Mouse (Mus musculus) gonadal fat pad, adult 2 months (tissue): ENCODE results near the gene Pitpnm2. TPM values are rescaled to one million over a fixed set of nuclear protein-coding genes. Genes with fewer than 3 reads are reported as not detected.

Experiments used
- DNase-seq: peaks from one replicate; pipeline ENCODE4 v3.0.0-alpha.2; 2012; ENCODE audit warnings: low read depth
- polyA plus RNA-seq: library from polyadenylated mRNA; depleted of rRNA; stranded (reverse); fragments of >200 nt; gene quantifications from 2 replicates; pipeline ENCODE4 v1.2.3, GENCODE M21; 2012

Gene Pitpnm2
- polyA plus RNA-seq, 1 experiment = 42.9 TPM

DNA sequence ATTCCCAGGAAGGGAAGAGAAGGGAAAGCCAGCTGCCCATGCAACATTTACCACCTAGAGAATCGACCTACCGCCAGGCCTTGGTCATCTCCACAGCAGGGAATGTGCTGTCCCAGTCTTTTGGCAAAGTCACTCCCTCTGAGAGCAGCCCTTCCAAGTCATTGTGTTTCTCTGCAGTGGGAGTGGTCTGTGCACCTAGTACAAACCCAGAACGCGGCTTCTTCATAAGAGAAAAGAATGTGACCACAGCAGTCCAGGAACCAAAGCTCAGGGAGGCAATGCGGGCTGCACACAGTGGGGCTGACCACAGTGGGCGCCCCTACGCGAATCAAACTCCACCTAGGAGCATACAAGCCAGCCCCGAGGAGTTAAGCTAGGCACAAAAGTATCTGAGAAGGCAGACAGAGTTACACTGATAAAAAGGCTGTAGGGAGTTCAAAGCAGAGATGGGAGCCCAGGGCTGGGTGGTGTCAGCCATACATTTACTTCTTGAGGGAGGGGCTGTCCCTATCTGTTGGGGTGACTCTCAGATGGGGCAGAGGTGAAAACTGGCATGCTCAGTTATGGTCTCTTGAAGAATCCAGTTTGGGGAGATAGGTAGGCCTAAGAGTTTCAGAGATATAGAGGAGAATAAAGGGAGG, 1.5 kb downstream of the Pitpnm2 start:
- DNase-seq = no peak

DNA sequence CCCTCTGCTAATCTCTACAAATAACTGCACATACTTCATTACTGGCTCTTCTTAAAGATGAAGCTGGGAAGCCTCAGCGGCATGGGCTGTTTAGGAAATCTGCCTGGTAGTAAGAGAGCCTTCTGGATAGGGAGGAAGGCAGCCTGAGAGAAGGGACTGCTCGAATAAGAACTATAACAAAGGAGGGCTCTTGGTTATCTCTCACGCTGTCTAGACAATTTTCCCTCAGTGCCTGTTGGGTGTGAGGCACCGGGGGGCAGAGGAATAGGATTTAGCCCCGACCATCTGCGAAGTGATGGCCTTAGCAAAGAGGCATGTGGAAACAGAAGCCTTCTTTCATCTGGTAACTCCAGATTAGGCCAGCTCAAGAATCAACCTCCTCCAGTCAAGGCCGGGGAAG, 2.3 kb downstream of the Pitpnm2 start:
- DNase-seq = no peak

DNA sequence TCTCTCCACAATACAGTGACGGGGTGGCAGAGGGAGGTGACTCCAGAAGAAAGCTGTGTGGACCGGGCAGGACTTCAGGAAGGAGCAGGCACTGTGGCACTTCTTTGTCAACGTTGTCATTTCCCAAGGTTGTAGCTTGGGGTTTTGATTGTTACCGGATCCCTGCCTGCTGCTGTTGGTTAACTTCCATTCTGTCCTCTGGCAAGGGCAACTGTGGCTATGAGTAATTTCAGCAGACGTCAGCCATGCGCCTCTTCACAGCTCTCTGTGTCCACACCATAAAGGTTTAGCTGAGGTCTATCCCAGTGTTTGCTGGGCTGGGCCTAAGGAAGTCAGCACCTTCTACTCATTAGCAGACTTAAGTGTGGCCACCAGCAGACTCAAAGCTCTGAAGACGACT, 4.7 kb downstream of the Pitpnm2 start:
- DNase-seq = no peak

DNA sequence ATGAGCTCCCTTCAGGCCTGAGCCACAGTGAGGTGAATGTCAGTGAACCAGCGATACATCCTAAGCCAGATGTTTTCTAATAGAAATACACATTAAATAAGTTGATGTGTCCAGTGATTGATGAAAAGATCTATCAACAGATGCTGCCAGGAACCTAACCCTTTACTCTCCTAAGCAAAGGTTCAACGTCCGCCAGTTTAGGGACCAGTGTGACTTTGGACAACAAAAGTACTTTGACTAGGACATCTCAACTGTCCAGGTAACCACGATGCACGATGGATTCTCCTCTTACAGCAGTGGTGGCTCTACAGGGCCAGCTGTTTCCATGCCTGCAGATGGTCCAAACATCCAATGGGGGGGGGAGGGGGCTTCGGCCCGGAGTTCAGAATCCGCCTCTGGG, 5.1 kb downstream of the Pitpnm2 start:
- DNase-seq = no peak

DNA sequence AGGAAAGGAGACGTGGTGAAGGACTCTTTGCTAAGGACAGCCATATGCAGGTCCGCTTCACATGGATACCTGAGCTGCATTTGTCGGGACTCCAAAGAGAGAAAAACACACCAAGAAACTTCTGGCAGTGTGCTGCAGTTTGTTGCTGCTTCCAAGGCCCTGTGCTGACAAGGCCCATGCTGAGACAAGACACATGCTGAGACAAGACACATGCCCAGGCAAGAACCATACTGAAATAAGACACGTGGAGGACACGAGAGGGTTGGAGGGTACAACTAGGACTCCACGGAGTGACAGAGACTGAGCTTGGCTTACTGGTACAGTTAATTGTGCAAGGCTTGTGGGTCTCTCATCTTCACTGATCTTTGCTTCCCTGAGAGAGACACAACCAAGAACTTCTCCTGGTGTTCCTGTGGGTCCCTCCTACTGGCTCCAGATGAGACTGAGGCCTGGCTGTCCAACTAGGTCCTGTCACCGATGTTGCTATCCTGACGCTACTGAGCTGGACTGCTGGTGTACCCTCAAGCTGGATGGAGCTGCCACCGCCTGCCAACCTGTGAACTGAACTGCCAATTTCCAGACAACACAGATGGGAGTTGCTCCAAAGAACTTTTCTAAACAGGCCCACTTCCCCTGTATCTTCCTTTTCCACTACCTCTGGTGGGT, 6.2 kb downstream of the Pitpnm2 start:
- DNase-seq = no peak

DNA sequence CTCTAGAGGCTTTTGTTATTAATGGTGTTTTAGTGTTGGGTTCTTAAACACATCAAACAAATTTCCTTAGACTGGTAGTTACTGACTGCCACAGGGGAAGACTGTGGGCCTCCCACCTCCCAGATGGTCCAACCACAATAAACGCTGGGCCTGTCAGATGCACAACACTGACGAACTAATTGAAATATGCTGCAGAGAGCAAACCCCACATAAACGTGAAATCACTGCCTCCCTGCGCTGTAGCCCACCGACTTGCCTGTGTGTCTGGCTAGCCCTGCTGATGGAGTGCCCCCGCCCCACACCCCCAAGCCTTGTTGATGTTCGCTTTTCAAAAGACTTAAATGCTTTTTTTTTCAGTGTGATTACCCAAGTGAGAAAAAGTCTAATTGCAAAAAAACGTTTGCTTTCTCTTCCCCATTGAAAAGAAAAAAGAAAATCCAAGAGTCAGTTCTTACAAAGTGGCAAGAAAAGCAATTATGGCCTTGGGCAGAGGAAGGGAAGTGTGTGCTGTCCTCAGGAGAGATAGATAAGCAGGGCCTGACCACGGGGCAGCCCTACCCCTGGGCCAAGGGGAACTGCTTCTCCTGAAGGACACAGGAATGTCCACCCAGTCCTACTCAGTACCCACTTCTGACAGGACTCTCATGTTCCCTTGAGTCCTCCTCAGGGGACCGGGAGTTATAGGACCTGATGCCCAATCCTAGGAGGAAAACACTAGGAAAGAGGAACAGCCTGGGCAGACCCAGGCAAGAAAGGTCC, 7.7 kb downstream of the Pitpnm2 start:
- DNase-seq = no peak

DNA sequence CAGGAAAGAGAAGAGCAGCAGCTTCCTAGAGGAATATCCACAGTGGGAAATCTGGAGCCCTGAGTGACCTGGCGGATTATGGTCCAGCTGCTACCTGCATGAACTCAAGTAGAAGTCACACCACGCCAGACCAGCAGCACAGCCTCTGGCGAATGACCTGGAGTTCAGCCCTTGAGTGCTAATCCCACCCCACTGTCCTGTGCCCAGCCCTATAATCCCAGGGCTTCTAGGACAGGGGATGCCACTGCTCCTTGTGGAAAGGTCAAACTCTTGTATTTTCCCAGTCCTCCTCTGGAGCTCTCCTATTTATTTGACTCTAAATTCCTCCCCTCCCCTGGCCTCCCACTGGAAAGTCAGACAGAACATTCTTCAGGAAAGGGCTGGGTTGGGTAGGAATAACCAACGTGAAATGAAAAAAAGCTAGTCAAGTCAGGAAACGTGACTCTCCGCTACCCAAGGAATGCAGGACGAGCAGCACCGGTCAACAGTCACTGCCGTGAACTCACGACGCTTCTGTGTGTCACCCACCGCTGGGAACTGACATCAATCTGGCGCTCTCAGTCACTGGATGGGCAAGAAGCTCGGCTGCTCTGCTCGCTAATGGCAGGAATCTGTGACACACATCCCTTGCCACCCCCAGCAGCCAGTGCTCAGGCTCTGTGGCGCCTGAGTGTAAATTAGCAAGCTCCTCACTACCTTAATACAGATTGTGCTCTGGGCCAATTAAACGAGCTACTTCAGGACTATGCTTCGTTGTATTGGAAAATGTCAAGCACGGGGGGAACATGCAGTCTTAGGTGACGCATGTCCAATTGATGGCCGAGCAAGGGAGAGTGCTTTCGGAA, 8.5 kb downstream of the Pitpnm2 start:
- DNase-seq = no peak

DNA sequence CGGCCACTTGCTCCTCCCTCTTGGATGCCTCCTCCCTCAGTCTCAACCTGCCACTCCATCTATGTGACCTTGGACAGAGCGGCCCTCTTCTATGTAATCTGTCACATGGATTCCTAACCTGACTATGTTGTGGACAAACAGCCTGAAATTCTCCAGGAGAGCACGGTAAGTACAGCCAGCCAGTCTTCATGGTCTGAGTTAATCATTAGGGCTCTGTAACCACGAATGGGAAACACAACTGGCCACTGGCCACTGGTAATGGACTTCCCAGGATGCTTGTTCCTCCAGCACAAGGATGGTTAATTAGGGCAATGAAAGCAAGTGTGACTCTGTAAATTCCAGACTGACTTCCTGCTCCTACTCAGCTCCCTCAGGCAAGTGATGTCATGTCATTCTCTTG, 13.4 kb downstream of the Pitpnm2 start:
- DNase-seq = no peak

DNA sequence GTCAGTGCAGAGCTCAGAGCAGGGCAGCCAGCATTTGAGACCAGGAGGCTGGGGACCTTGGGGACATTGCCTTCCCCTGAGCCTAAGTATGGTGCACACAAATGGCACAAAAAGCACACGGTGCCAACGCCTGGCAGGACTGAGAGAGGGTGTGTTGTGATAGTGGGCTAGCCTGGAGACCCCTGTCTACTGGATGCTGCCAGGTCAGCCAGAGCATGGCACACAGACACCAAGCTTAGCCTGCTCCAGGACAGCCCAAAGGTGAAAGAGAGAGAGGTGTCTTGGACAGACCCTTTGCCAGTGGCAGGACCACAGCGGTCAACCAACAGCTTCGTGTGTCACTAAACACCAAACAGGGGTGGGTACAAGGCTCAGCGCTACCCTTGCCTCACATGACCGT, 14.8 kb downstream of the Pitpnm2 start:
- no peak for DNase-seq

DNA sequence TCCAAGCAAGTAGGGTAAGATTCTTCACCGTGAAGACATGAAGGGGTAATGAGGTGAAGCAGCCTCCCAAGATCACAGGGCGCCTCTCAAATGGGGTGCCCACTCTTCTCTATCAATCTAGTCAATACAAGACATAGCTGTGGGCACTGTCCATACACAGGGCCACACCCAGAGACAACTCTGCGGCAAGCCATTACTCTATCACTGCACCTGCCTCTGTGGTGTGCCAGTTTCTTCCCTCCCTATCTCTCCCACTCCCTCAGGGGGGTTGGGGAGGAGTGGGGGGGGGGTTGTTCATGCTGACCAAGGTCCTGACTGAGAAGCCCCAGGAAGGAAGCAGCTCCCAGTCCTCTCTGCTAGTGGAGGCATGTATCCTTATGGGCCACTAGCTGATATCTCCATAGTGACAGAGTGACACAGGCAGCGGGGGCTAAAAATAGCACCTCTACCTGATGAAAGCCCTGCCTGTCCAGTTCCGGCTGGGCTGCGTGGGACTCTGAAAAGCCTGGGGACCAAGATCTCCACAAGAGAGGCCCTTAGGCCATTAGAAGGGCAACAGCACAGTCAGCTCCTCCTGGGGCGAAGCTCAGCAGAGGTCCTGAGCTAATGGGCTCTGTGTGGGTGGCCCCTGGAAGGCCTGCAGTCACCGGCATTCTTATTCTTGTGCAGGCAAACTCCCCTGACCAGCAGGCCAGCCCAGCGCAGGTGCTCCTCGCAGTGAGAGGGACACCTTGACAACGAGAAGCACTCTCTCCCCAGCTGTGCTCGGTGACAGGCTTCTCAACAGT, 15.5 kb downstream of the Pitpnm2 start:
- no peak for DNase-seq

DNA sequence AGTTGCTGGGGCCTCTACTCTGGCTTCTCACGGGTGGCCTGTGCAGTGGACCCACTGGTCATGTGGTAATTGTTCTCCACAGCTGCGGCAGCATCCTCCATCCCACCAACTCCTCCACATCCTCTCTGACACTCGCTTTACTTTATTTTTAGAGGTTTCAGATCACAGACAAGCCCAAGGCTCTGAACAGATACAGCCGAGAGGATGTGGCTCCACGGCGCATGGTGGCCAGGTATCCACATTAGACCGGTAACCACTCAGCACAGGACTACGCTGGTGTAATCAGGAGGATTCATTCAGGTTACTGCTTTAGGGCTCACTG, 16.5 kb downstream of the Pitpnm2 start:
- DNase-seq = no peak

DNA sequence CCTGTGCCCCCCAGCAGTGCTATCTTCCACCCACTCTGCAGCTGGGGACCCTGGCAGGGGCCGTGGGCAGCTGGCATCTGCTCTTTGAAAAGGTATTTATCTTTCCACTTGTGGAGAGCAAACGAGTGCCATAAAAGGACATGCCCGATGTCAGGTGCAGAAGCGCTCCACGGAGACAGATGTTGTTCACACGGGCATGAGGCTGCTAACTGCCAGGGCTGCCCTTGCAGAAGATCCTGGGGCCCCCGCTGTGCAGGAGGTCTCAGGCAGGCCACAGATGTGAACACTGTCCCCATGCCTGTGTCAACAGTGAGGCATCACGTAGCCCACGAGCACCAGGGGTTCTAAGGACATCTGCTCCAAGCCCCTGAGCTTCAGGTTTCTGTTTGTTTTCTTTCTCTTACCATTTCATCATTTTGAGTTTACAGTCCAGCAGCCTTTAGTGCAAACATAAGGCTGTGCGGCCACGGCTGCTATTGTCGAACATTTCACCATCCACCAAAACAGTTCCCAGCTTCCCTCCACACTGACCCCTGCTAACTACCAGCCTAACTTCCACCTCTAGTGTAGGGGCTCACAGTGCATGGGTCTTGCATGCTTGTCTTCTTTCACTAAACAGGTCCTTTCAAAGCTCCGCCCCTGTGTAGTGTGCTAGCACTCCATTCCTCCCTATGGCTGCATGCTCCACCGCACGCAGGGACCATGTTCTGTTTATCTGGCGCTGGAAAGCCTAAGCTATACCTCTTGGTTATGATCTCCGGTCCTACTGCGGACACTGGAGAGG, 17.0 kb downstream of the Pitpnm2 start:
- DNase-seq = no peak

DNA sequence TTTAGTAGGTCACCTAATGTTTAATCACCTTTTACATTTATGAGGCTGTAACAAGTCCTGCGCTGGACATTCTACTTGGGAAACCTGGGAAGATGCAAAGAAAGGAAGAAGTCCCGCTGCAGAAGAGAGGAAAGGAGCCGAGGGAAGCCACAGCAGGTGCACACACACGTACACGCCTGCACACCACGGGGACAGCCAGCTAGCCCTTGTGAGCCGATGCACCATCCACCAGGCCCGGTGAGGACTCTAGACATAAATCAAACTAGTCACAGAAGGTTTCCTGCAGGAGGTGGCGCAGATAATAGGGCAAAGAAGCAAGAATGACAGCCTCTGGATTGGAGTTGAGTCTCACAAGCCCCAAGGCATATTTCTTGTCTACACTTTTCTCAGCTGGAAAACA, 19.1 kb downstream of the Pitpnm2 start:
- no peak for DNase-seq

DNA sequence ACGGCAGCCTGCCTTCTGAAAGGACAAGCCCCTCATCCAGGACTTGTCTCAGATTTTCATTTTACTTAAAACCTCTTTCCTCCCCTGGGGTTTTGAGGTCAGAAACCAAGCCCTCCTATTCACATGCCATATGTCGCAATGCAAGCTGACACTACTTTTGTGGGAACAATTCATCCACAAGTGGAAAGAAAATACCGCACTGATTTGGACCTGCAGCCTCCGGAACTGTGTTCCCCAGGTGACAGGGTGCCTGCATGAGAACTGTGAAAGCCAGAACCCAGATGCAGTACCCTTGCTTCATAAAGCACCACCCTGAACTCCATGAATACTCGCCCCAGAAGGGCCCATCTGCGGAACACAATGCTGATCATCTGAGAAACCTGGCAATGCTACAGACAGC, 22.4 kb downstream of the Pitpnm2 start:
- DNase-seq = no peak

DNA sequence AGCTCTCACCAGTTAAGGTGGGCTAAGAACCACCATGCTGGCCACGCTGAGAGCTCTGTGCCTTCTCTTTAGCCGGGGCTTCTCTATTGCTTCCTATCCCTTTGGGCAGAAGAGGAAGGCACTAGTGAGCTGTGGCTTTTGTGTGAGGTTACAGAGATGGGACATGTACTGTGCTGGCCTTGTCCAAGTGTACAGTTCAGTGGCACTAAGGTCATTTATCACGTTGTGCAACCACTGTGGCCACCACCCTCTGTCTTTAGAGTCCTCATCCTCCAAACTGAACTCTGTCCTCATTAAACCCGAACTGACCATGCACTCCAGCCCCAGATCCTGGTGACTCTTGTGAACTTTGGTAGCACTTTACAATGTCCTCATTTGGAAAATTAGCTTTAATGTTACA, 23.1 kb downstream of the Pitpnm2 start:
- no peak for DNase-seq

DNA sequence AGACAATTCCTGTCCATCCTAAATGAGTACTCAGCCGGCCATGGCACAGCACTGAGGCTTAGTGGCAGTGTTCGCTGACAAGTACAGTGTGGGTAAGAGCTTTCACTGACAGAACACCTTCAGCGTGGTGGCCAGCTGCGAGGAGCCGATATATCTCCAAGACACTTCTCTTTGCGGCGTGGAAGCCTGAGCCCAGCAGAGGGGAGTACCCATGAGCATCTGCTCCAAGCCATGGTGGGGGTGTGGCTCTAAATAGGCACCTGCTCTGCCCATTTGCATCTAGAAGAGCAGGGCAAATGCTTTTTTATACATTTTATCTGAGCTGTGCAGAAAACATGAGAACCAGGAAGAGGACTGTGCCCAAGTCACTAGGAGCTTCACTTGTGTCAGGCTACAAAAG, 23.7 kb downstream of the Pitpnm2 start:
- no peak for DNase-seq

DNA sequence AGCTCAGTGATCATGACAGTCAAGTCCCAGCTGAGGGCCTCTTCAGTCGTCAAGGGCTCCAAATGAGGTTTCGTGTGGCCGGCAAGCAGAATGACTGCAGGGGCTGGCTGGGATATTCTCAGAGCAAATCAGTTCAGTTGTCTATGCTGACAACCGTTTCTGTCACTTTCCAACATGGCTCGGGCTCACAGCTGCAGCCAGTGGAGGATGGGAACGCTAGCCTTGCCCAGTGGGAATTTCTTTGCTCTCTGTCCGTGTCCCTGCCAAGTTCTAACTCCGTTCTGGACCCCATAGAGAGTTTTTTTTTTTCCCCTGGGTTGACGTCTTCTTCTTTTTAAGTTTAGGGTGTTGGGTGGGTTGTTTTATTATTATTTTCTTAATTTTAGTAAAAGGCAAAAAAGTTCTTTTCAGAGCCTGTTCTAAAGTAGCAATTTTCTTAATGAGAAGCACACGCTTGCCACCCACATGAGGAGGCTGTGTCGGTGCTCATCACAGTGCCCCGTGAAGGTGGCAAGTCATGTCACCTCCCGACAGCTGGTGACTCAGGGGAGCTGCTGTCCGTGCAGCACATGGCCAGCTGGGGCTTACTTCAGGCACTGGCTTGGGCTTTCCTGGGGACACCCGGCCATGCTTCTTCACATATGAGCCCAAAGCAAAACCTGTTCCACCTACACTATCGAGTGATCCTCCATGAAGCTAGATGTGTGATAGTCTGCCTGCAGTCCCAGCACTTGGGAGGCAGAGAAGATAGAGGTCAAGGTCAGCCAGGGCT, 25.1 kb downstream of the Pitpnm2 start:
- no peak for DNase-seq

DNA sequence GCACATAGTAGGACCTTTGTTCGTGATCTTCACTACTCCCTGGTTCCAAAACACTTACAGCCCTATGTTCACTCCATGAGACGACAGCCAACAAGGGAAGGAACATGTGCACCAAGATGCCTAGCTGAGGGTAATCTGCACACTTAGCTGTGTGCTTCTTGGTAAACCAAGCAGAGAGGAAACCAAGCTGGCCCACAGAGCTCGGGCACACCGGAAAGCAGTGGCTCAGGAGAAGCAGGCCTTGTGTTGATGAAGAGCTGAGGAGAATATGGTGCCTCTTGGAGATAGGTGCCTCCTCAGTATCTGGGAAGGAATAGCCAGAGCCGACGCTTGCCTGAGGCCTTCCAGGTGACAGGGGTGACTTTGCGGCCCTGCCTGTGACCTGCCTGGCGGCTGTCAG, 26.0 kb downstream of the Pitpnm2 start:
- DNase-seq = no peak

DNA sequence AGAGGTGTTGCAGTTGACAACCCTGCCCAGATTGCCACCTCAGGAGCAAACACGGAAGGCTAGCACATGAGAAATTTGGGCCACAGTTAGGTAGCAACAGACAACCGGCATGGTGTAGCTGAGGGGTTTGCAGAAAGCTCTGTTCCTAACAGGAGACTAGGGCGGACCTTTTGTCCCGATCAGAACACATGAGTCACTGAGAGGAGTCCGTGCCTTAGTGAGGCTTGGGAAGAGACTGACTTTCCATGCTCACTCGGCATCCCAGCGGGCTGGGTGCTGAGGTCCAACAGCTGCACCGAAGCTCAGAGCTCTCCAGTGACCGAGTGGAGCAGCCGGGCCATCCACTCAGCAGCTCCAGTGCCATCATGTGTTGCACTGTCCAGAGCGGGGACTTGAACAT, 26.9 kb downstream of the Pitpnm2 start:
- no peak for DNase-seq

DNA sequence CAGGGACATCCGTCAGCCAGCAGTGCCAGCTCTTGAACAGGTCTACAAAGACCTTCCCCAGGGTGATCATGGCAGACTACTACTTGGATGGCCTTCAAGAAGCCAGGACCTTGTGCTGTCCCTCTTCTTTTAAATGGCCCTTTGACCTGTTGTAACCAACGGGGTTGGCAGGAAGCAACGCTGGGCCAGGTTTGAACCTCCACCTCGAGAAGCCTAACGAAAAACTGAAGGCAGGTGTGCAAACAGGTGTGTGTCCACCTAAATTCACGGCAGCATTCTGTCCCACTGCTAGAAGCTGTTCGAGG, 27.9 kb downstream of the Pitpnm2 start:
- DNase-seq = no peak
